Mouse (Mus musculus): ENCODE measurements around the gene Chac2. TPM values are rescaled to one million over a fixed set of nuclear protein-coding genes. Genes with fewer than 3 reads are reported as not detected.
"Not testable (repeated sequence)": the region's sequence is repeated elsewhere in the genome, so short reads cannot be mapped to it uniquely, and the experiment has no call there.

The Chac2 gene
- polyA plus RNA-seq (2015; fragmentation: Nextera tagmentation; extraction: Ambion mirVana), result 24.3 and 27.8 TPM in 2 replicates

DNA sequence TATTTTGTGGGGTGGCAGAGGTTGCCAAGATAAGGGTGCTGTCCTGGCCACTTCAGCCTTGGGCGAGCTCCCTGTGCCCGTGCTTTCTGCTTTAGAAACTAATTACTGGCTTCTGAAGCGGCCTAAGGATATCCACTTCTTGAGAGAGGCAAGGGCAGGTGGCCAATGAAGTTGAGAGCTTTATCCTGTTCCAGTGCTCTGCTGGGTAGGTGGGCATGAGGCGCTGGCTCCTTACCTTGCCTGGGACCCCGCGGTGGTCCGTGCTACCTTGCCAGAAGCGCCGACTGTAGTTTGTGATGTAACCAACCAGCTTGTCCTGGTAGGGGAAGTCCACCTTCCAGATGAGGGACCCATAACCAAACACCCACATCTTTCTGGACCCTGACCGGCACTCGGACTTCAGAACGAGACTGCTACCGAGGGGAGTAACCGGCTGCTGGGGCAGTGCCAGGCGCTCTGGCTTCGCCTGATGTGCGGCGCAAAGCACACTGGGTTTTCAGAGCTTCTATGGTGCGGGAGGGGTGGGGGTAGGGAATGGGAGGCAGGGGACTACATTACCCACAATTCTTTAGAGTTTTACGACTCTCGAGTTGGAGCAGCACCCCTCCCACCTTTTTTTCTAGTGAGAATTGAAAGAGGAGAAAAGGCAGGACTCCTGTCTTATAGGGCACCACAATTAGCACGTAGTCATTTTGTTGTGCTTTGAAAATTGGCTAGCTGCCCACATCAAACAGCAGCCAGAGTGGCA lies at the start of gene Chac2:
Gene Chac2, minus strand, starts transcription at position 474 of the 748 bp plus-strand sequence.
- under 1% methylated on average over 22 of the region's 22 CpGs for WGBS
- H3K4me1 ChIP-seq, result peaks cover 14% of the 10 kb centered on the region
- no peaks in the 10 kb centered on the region for H3K36me3 ChIP-seq
- peak within 1 kb of the TSS; percentile 62 for H3K4me3 ChIP-seq
- H3K9me3 ChIP-seq, result no peaks in the 10 kb centered on the region
- peak within 1 kb of the TSS; percentile 71 for H3K27ac ChIP-seq (replicated peaks)
- ATAC-seq (replicated peaks), result peak; percentile 99
- H3K27me3 ChIP-seq, result no peaks in the 10 kb centered on the region
- H3K9ac ChIP-seq (replicated peaks), result peak within 1 kb of the TSS; percentile 76
- H3K4me2 ChIP-seq (replicated peaks), result peak within 1 kb of the TSS; percentile 67

DNA sequence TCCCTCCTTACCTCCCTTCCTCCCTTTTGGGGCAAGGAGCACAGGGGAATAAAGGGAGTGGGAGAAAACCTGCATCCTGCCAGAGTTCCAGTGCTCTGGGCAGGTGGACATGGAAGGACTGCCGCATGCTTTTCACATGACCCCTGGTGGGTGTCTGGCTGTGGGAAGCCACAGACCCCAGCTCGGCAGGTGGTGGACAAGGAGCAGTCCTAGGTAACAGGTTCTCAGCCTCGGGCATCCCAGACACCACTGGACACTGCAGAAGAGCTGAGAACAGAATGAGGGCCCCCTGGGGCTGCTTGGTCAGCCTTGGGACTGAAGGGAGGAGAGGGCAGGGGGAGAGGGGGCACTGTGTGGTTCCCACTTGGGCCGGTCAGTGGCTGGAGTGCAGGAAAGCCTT lies 48.8 kb upstream of the Chac2 start:
- no peak overlapping the region for H3K4me3 ChIP-seq
- WGBS, result 87% methylated on average over 4 of the region's 4 CpGs
- H3K4me1 ChIP-seq, result no peaks in the 10 kb centered on the region
- H3K9ac ChIP-seq (replicated peaks), result no peak overlapping the region
- H3K4me2 ChIP-seq (replicated peaks), result no peak overlapping the region
- H3K27me3 ChIP-seq, result no peaks in the 10 kb centered on the region
- peaks cover 3% of the 10 kb centered on the region; the same call in 1 of the 2 replicates for H3K9me3 ChIP-seq
- H3K36me3 ChIP-seq, result peaks cover 5% of the 10 kb centered on the region
- no peak overlapping the region for H3K27ac ChIP-seq (replicated peaks)
- no peak for ATAC-seq (replicated peaks)

DNA sequence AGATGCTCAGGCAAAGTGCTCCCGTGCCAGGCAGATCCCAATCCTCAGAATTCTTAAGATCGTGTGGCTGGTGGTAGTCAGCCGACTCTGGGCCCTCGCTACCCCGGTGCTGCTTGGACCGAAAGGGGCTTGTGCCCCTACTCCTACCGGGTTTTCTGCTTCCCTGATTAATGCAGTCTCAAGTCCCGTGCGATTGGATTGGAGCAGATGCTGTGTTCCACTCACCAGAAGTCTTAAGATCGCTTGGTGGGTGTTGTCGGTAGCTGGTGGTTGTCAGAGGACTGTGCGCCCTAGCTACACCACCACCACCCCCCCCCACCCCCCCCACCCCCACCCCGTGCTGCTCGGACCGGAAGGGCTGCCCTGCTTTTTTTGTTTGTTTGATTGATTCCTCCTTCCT lies 31.3 kb upstream of the Chac2 start:
- H3K9me3 ChIP-seq; H3K36me3 ChIP-seq; H3K27ac ChIP-seq (replicated peaks); H3K4me1 ChIP-seq; ATAC-seq (replicated peaks); H3K9ac ChIP-seq (replicated peaks); H3K27me3 ChIP-seq; H3K4me2 ChIP-seq (replicated peaks); H3K4me3 ChIP-seq: not testable (repeated sequence)
- 66% methylated on average over 15 of the region's 15 CpGs for WGBS

DNA sequence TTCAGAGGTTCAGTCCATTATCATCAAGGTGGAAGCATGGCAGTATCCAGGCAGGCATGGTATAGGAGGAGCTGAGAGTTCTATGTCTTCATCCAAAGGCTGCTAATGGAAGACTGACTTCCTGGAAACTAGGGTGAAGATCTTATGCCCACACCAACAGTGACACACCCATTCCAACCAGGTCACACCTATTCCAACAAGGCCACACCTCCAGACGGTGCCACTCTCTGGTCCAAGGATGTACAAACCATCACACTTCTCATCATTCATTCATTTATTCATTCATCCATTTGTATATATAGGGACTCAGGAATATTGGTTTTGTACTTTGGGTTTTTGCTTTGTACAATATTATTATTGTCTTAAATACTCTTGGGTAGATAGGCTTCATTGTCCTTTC lies 23.5 kb upstream of the Chac2 start:
- H3K4me2 ChIP-seq (replicated peaks); H3K9me3 ChIP-seq; H3K4me3 ChIP-seq; H3K27ac ChIP-seq (replicated peaks); H3K27me3 ChIP-seq; H3K9ac ChIP-seq (replicated peaks); ATAC-seq (replicated peaks); H3K4me1 ChIP-seq; H3K36me3 ChIP-seq: not testable (repeated sequence)
- 96% methylated on average over 1 of the region's 1 CpGs for WGBS

DNA sequence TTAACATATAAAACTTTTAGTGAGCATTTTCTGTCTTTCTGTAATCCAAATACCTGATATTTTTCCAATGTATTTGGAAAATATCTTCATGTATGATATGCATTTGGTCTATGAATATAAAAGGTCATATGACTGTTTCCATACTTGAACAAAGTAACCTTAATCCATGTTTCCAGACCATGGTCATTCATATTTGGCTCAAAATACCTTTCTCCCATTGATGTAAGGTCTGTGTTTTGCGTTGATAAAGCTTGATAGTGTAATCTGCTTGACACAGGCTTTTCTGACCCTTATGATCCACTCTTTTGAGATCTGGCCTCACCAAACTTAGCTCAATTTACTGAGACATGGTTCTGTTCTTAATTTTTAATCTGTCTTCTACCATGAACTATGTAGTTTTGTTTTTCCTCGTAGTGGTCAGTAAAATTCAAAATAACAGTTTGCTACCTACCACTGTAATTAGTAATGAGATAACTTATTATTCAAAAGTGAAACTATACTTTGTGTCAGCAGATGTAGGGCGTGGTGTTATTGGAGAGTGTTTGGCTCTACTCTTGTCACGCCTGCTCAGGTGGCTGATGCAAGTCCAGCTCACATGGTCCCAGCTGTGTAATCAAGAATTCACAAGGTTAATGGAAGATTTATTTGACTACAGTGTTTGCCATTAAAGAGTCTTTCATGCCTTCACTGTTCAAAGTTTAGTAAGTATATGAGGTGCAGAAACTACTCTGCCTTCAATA lies 15.2 kb upstream of the Chac2 start:
- H3K27ac ChIP-seq (replicated peaks), result no peak overlapping the region
- ATAC-seq (replicated peaks), result no peak
- no peak overlapping the region for H3K4me2 ChIP-seq (replicated peaks)
- no peaks in the 10 kb centered on the region for H3K36me3 ChIP-seq
- H3K9me3 ChIP-seq, result no peaks in the 10 kb centered on the region
- H3K9ac ChIP-seq (replicated peaks), result no peak overlapping the region
- no peak overlapping the region for H3K4me3 ChIP-seq
- H3K4me1 ChIP-seq, result no peaks in the 10 kb centered on the region
- no peaks in the 10 kb centered on the region for H3K27me3 ChIP-seq
- 93% methylated on average over 4 of the region's 4 CpGs for WGBS

DNA sequence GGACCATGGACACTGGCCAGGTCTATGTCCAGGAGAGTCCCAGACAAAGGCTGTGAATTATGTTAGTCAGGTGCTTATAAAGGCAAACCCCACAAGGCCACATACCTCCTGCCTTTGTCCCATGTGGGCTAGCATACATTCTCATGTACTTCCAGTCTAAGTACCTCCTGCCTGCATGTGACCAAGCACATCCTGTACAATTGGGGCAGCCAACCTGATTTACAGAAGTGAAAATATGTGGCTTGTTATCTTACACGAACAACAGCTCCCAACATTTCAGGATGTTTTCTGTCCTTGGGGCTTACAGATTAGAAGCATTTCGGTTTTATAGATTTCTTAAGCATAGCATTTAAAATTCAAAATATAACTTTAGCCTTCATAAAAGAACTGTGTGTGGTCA lies 13.9 kb upstream of the Chac2 start:
- Histone ChIP-seq H3K9me3 (no peaks in the 10 kb centered on the region), H3K4me1 (no peaks in the 10 kb centered on the region), H3K27me3 (no peaks in the 10 kb centered on the region), H3K4me2 (replicated peaks) (no peak overlapping the region), H3K4me3 (no peak overlapping the region), H3K9ac (replicated peaks) (no peak overlapping the region), H3K27ac (replicated peaks) (no peak overlapping the region), H3K36me3 (no peaks in the 10 kb centered on the region)
- 88% methylated on average over 2 of the region's 2 CpGs for WGBS
- no peak for ATAC-seq (replicated peaks)

DNA sequence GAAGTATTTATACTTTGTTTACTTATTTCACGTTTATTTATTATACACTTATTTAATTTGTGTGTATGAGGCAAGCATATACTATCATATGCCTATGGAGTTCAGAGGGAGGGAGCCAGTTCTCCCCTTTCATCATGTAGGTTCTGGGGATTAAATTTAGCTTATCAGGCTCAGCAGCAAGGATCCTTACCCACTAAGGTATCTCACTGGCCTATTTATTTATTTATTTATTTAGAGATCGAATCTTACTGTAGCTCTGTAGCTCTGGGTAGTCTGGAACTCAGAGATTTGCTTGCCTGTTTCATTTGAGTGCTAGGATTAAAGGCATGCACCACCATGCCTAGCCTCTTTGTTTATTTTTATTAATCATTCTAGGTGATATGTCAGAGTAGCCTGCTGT lies 12.6 kb upstream of the Chac2 start:
- Histone ChIP-seq H3K27me3 (no peaks in the 10 kb centered on the region), H3K4me1 (no peaks in the 10 kb centered on the region), H3K4me3 (no peak overlapping the region), H3K9me3 (no peaks in the 10 kb centered on the region), H3K9ac (replicated peaks) (no peak overlapping the region), H3K27ac (replicated peaks) (no peak overlapping the region), H3K4me2 (replicated peaks) (no peak overlapping the region), H3K36me3 (no peaks in the 10 kb centered on the region)
- ATAC-seq (replicated peaks), result no peak
- WGBS, result 93% methylated on average over 2 of the region's 2 CpGs

DNA sequence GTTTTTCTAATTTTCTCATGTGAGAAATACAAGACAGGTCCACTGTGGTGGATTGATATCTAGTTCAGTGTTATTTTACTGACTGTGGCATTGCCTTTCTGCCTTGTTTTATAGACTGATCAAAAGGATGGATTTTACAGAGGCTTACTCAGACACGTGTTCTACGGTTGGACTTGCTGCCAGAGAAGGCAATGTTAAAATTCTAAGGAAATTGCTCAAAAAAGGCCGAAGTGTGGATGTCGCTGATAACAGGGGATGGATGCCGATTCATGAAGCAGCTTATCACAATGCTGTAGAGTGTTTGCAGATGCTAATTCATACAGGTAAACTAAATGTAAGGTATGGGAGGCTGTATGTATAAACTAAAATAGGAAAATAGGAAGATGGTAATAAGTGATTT lies 12.0 kb upstream of the Chac2 start:
- Histone ChIP-seq H3K9me3 (no peaks in the 10 kb centered on the region), H3K36me3 (no peaks in the 10 kb centered on the region), H3K27ac (replicated peaks) (no peak overlapping the region), H3K4me3 (no peak overlapping the region), H3K27me3 (no peaks in the 10 kb centered on the region), H3K9ac (replicated peaks) (no peak overlapping the region), H3K4me2 (replicated peaks) (no peak overlapping the region), H3K4me1 (no peaks in the 10 kb centered on the region)
- 95% methylated on average over 5 of the region's 5 CpGs for WGBS
- ATAC-seq (replicated peaks), result no peak

DNA sequence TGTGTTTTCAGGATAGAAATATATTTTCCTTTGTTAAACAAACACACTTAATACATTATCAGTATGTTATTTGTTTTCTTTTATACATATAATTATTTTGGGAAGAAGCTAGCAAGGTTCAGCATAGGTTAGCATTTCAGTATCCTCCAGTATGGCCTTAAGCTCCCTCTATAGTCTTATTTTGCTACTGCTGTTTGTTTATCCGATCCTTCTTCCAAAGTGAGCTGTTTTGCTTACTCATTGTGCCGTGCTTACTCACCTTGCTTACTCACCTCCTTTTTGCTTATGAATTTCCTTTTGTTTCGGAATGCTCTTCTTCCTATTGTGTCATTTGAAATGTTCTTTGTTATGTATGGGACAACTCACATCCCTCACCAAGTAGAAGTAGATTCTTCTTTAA lies 10.5 kb upstream of the Chac2 start:
- Histone ChIP-seq H3K4me2 (replicated peaks) (no peak overlapping the region), H3K9me3 (no peaks in the 10 kb centered on the region), H3K36me3 (no peaks in the 10 kb centered on the region), H3K9ac (replicated peaks) (no peak overlapping the region), H3K4me1 (no peaks in the 10 kb centered on the region), H3K4me3 (no peak overlapping the region), H3K27me3 (no peaks in the 10 kb centered on the region), H3K27ac (replicated peaks) (no peak overlapping the region)
- no peak for ATAC-seq (replicated peaks)
- 89% methylated on average over 3 of the region's 3 CpGs for WGBS

DNA sequence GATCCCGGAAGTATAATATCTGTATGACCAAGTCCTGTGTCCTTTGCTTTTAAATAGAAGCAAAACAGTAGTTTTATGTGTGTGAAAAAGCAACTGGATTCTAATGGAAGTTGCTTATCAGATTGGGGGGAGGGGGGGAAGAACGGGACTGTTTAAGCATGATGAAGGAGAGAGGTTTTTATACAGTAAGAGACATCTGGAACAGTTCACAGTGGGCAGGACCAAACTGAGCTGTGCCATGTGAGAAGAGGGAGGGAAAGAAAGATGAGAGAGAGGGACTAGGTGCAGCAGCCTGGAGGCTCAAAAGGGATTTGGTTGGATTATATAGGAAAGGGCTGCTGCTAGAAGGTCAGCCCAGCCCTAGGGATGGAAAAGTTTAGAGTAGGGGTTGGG lies 471 bp upstream of the Chac2 start:
- WGBS, result 1% methylated on average over 2 of the region's 2 CpGs
- Histone ChIP-seq H3K36me3 (no peaks in the 10 kb centered on the region), H3K9me3 (no peaks in the 10 kb centered on the region), H3K4me1 (peaks cover 14% of the 10 kb centered on the region), H3K27me3 (no peaks in the 10 kb centered on the region), H3K27ac (replicated peaks) (peak overlapping the region; percentile 71), H3K4me2 (replicated peaks) (peak overlapping the region; percentile 67), H3K9ac (replicated peaks) (peak overlapping the region; percentile 76), H3K4me3 (peak overlapping the region; percentile 62)
- peak; percentile 87 for ATAC-seq (replicated peaks)

DNA sequence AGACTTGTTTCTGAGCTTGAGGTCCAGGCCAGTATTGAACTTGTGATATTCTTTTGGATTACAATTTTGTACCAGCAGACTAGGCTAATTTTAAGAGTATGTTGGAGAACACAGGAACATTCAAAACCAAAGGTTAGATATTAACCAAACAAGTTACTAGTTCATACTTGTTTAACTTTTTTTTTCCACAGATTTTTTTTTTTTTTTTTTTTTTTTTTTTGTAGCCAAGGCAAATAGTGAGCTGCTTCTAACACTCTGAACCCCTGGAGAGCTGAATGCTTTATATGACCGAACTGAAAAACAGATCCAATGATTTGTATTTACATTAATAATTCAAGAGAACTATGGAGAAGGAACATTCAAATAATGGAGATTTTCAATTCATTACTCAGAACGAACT lies 913 bp downstream of the Chac2 start:
- 39% methylated on average over 2 of the region's 2 CpGs for WGBS
- H3K27me3 ChIP-seq, result no peaks in the 10 kb centered on the region
- no peaks in the 10 kb centered on the region for H3K9me3 ChIP-seq
- no peak for ATAC-seq (replicated peaks)
- H3K4me3 ChIP-seq, result peak overlapping the region; percentile 62; the same call in 1 of the 2 replicates
- no peaks in the 10 kb centered on the region for H3K36me3 ChIP-seq
- peak overlapping the region; percentile 67 for H3K4me2 ChIP-seq (replicated peaks)
- peaks cover 14% of the 10 kb centered on the region for H3K4me1 ChIP-seq
- no peak overlapping the region for H3K27ac ChIP-seq (replicated peaks)
- H3K9ac ChIP-seq (replicated peaks), result no peak overlapping the region

DNA sequence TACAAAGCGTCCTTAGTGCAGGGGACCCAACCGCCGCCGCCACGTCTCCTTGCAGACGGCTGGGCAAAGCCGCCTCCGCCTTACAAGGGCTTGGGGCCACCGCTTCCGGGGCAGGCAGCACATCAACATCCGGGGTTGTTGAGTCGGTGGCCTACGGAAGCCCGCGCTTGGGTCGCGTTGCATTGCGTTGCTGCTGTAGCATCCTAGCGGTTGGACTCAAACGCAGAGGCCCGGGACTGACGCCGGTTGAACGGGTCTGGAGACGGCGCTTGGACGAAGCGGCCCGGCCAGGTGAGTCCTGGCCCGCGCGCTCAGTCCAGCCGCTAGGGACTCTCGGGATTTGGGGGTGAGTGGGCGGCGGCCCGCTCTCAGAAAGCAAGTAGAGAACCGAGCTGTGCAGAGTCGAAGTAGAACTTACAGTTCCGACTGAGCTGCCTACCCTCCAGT lies 31.8 kb downstream of the Chac2 start, which contains the start of gene Erlec1:
Gene Erlec1, minus strand, starts transcription at position 57 of the 447 bp plus-strand sequence.
- peak within 1 kb of the TSS; percentile 87 for H3K27ac ChIP-seq (replicated peaks)
- H3K27me3 ChIP-seq, result no peaks in the 10 kb centered on the region
- peak within 1 kb of the TSS; percentile 84 for H3K9ac ChIP-seq (replicated peaks)
- WGBS, result under 1% methylated on average over 40 of the region's 40 CpGs
- peak within 1 kb of the TSS; percentile 97 for H3K4me3 ChIP-seq
- peaks cover 16% of the 10 kb centered on the region for H3K4me1 ChIP-seq
- peak within 1 kb of the TSS; percentile 58 for H3K4me2 ChIP-seq (replicated peaks)
- H3K36me3 ChIP-seq, result peaks cover 29% of the 10 kb centered on the region
- H3K9me3 ChIP-seq, result peaks cover 9% of the 10 kb centered on the region; the same call in 1 of the 2 replicates
- peak; percentile 99 for ATAC-seq (replicated peaks)
